Mouse (Mus musculus): ENCODE measurements at regions not wholly inside any gene's neighbourhood (a gene's known extent, or its start where the extent isn't known, plus 50 kb on each side); places are given as distances from the start of the nearest gene placed in this dataset.

DNA sequence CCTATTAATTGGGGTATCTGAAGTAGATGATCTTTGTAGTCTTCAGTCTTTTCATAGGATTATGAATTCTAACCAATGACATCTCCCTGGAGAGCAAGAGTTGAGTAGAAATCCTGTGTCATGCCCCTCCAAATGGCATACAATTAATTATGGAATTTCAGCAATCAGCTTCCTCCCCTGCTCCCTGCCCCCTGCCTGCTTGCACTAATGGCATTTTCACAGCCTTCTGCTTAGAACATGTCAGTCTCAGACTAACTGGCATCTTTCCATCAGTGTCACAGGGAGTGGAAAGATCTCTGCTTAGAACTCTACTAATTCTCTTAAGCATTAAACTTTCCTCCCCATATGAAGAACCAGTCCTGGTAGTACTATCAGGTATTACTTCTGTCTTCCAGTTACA, 581.8 kb upstream of the Camk1g start:
- intact Hi-C loops (cut with DNase I), result no loop called here

DNA sequence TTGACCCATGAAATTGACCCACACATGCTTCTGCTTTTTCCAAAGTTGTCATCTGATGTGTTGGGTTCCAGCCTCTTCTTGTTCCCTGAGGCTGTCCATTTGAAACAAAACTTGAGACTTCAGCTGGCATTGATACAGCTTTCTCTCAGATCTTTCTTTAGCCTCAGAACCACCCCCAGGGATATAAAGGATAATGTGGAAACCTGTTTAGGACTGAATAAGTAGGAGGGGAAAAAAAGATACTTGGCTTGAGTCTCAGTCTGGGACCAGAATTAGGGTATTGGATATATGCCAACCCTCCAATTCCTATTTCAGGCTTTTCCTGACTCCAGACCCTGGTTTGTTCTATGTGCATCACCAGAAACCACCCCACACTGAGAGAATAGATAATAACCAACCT, 579.7 kb upstream of the Camk1g start:
- intact Hi-C loops (cut with DNase I), result no loop called here

GRCm38 (mm10) chr1:193946953-193947586, 577.0 kb upstream of the Camk1g start:
- intact Hi-C loops (cut with DNase I), result no loop called here

- intact Hi-C loops (cut with DNase I), result no loop called here
Measured at GRCm38 (mm10) chr1:193935969-193936368, 565.9 kb upstream of the Camk1g start.

GRCm38 (mm10) chr1:193934308-193934707, 564.2 kb upstream of the Camk1g start:
- intact Hi-C loops (cut with DNase I), result no loop called here

- intact Hi-C loops (cut with DNase I), result no loop called here
Measured at GRCm38 (mm10) chr1:193931131-193931729, 561.1 kb upstream of the Camk1g start.

DNA sequence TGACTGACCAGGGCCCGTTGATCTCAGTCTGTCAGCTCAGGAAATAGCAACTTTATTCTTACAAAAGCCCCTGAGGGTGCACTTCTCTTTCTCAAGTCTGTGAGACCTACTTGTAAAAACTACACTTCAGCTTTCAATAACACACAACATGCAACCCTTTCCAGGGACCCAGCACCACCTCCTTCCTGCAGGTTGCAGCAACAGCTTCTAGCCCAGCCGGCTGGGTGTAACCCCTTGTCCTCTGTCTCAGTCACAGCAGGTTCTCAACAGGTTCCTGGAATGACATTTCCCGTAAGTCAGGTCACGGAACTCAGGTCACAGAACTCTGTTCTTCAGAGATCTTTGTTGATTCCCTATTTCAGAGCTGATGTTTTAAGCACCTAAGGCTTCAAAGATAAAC, 558.5 kb upstream of the Camk1g start:
- intact Hi-C loops (cut with DNase I), result no loop called here

DNA sequence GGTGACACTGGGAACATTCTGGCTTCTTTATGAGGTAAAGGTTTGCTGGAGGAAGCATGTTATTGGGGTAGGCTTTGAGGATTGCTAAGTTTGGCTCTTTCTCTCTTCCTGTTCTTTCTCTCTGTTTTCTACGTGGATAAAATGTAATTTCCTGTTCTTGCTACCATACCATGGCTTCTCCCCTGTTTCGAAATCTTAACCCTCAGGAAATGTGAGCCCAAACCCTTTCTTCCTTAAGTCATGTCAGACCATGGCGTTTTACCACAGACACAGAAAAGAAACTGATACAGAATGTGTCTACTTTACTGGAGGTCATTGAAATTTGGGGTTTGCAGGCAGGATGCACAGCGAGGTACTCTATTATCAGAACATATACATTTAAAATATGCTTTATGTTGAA, 552.7 kb upstream of the Camk1g start:
- intact Hi-C loops (cut with DNase I), result no loop called here

- intact Hi-C loops (cut with DNase I), result no loop called here
Measured at GRCm38 (mm10) chr1:193919243-193919642, 549.1 kb upstream of the Camk1g start.

DNA sequence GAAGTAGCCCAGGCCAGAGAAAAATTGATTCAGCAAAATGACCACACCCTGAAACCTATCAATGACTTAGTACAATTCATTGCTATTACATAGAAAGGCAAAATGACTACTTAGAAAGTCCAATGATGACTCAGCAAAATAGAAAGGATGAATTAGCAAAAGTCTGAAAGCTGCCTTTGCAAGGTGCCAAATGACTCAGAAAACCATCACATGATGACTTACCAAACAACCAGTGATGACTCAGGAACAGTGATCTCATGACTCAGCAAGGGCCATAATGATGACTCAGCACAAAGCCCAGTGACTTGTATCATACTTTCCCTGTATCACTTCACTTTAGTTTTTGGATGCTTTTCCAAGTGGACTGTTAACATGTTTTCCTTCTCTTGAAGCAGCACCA, 535.6 kb upstream of the Camk1g start:
- intact Hi-C loops (cut with DNase I), result no loop called here

GRCm38 (mm10) chr1:193894072-193894471, 524.0 kb upstream of the Camk1g start:
- intact Hi-C loops (cut with DNase I), result no loop called here

DNA sequence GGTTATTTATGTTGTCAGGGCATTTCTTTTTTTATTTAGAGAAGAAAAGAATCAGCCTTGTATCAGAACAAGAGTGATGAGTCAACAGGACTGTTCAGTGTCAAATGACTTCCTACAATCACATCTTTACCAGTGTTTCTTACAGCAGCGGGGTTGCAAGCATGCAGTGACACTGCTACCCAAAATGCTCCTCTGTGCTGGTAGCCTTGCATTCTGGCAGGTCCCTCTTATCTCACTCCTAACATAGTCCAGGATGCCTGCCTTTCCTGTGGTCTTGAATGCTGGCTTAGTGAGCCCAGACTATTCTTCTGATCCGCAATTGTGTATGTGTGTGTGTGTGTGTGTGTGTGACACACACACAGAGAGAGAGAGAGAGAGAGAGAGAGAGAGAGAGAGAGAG, 506.4 kb upstream of the Camk1g start:
- intact Hi-C loops (cut with DNase I), result no loop called here

- intact Hi-C loops (cut with DNase I), result no loop called here
Measured at GRCm38 (mm10) chr1:193876121-193876520, 506.0 kb upstream of the Camk1g start.

DNA sequence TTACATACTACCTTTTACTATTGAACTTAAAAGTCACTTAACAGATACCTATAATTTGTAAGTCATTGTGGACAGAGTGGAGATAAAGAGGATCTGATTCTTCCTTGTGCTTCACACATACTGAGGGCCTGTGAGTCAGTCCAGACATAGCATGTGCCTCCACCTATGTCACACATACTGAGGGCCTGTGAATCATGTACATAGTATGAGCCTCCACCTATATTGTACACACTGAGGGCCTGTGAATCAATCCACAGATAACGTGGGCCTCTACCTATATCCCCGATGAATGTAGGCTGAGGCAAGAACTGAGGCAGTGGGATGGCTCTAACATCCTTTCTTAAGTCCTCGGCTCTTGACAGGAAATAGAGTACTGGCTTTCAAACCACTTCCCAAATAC, 505.2 kb upstream of the Camk1g start:
- intact Hi-C loops (cut with DNase I), result no loop called here

DNA sequence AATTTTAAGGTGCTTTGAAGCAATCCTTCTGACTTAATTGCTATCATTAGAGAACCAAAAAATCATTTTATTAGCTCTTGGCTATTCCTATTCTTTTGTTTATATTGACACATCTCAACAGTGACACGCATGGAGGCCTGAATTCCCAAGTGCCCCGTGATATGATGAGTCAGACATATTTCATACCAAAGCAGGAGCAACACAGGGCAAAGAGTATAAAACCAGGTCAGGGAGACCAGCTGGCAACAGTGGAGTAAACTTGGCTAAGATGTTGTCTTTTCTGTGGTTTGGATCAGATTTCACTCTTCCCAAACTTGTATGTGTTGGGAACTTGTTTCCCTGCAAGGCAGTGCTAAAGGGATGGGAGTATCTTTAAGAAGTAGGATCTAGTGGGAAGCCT, 500.6 kb upstream of the Camk1g start:
- intact Hi-C loops (cut with DNase I), result no loop called here

DNA sequence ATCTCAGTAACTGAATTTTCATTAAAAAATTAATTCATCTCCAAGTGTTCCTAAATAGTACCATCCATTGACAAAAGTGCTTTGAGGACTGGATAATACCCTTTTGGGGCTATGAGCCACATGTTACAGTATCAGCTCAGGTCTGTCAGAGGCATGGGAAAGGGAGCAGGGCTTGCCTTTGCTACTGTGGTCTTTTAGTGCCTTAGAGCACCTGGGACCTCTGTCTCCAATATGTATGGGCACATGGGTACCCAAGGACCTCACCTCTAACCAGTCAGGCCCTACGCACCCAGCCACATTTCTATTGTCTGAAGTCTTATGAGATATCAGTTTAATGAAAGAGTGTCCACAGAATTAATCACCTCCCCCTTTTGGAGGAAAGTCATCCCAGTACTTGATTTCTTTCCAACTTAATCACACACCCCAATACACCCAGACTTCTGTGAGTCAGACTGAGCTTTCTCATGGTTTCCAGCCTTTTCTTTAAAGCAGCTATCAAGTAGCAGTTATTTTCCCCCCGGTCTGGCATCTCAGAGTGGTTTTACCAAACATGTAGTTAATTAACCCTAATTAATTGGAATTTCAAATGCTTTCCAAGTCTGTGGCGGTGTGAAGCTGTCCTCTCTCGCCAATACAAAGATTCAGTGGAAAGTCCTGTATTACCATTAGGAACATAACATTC, 498.7 kb upstream of the Camk1g start:
- intact Hi-C loops (cut with DNase I), result no loop called here

- intact Hi-C loops (cut with DNase I), result no loop called here
Measured at GRCm38 (mm10) chr1:193860767-193861299, 490.7 kb upstream of the Camk1g start.

DNA sequence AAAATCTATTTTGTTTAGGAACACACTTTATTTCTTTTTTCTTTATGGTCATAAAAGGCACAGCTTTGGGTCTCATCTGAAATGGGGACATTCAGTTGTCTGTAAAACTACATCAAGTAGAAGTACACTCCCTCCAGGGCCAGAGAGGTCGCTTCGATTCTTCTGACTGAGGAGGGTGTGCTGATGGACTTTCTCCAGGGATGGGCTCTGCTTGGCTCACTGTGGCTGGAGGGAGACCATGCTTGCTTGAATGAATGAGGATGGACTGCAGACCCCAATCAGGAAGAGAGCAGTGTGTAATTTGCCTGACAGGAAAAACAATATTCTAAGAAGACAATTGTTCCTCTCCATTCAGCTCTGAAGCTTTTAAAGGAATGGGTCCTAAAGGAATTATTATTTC, 490.3 kb upstream of the Camk1g start:
- intact Hi-C loops (cut with DNase I), result no loop called here

- intact Hi-C loops (cut with DNase I), result no loop called here
Measured at GRCm38 (mm10) chr1:193859257-193860125, 489.4 kb upstream of the Camk1g start.

DNA sequence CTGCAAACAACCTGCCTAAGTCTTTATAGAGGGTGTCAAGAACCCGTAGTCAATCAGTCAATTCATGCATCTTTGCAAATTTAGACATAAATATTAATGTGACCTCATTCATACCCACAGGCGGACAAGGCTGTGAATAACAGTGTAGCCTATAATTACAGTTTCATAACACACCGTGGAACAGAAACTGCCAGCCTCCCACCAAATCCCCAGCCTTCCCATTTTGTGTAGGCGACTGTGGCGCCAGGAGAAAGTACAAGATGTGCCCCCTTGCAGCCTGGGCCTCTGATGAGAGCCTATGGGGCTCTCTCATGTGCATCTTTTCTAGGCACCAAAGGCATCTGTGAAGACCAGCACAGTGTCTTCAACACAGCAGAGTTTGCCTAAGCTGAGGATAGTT, 477.8 kb upstream of the Camk1g start:
- intact Hi-C loops (cut with DNase I), result no loop called here

GRCm38 (mm10) chr1:193844868-193845267, 474.8 kb upstream of the Camk1g start:
- intact Hi-C loops (cut with DNase I), result no loop called here

DNA sequence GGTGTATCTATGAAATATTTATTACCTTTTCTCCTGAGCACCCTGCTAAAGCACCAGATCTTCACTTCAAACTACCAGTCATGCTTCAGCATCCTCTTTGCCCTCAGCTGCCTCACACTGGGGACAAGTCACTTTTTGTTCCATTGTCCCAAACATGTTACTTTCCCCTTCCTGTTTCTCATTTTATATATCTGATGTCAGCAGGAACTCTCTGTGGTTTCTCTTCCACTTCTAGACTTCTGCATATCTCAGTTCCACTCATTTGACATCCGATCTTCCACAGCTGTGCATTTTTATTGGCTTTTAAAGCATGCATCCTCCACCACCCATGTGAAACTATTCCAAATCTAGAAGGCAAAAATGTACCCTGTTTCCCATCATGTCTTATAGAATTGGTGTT, 474.4 kb upstream of the Camk1g start:
- intact Hi-C loops (cut with DNase I), result no loop called here

Measured in adrenal gland (tissue).